Mouse (Mus musculus) liver, embryonic 14.5 days (tissue): ENCODE data around the gene Necab2.

Source experiments
- CTCF ChIP-seq: IDR thresholded peaks from 2 replicates; pipeline ENCODE4 v1.5.1; 2016; ENCODE audit warnings: antibody characterized with exemption, low read depth, control low read depth
- EP300 ChIP-seq: IDR thresholded peaks from 2 replicates; pipeline ENCODE4 v1.6.1; 2016; ENCODE audit warnings: antibody characterized with exemption, low read depth

DNA sequence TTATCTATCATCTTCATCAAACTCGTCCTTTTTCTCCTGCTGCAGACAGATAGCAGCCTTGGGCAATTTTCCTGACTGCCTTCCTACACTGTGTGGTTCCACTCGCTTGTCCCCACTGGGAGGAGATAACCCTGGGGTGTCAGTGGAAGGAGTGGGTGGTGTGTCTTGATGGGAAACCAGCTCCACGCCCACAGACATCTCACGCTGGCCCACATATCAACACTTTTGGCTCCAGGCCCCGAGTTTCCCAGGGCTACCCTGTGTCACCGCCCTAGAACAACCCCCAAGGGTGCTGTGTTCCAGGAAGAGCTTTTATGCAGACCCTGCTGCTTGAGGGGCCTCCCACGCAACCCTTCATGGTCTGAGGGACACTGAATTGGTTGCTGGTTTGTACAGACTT is 17.2 kb downstream of the Necab2 start:
- TF ChIP-seq CTCF (no peak), EP300 (no peak)
